Mouse (Mus musculus): ENCODE measurements around the gene Col4a3bp. TPM values are rescaled to one million over a fixed set of nuclear protein-coding genes. Genes with fewer than 3 reads are reported as not detected.

Gene Col4a3bp
- polyA plus RNA-seq (2015; fragmentation: Nextera tagmentation; extraction: Ambion mirVana), result 8.4 and 9.1 TPM in 2 replicates

DNA sequence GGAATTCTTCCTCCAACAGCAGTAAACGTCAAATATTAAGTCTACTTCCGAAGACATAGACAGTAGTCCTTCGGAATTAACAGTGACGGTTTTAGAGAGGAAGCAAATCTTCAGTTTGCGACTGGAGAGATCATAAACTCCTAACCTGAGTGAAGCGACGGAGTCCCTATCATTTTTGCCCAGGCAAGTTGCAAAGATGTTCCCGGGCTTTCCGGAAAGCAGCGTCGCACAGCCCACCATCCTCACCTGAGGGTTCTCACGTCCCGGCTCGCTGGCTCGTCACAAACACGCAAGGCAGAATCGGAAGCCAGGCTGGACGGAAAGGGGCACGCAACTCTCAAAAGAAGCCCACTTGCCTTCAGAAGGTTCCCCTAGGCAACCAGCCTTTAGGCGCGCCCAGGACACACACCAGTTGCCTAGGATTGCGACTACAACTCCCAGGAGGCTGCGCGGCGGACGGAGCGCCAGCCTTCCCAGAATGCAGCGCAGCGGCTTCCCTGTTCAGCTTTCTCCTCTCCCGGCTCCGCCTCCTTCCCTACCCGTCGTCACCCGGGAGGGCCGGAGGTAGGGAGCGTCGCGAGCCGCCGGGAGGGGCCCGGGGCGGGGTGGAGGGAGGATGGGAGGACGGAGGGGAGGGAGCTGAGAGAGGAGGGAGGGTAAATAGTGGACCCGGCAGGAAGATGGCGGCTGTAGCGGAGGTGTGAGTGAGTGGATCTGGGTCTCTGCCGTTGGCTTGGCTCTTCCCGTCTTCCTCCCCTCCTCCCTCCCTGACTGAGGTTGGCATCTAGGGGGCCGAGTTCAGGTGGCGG lies at the start of gene Col4a3bp, which contains the start of gene Polk:
Gene Col4a3bp (plus strand): TSS at position 538 of the 809 bp plus-strand sequence.
Gene Polk (minus strand): TSS at position 499 of the 809 bp plus-strand sequence.
- ATAC-seq (ENCODE audit: low FRiP score, low read depth), result peak; percentile 99
- H3K4me1 ChIP-seq (replicated peaks), result peaks cover 11% of the 10 kb centered on the region
- no peaks in the 10 kb centered on the region for H3K36me3 ChIP-seq
- H3K9me3 ChIP-seq, result no peaks in the 10 kb centered on the region
- WGBS, result under 1% methylated on average over 37 of the region's 50 CpGs
- peak within 1 kb of the TSS; percentile 97 for H3K27ac ChIP-seq (replicated peaks)
- peak within 1 kb of the TSS; percentile 94 for H3K9ac ChIP-seq
- H3K4me2 ChIP-seq, result peak within 1 kb of the TSS; percentile 80
- peak within 1 kb of the TSS; percentile 97 for H3K4me3 ChIP-seq
- H3K27me3 ChIP-seq, result no peaks in the 10 kb centered on the region

DNA sequence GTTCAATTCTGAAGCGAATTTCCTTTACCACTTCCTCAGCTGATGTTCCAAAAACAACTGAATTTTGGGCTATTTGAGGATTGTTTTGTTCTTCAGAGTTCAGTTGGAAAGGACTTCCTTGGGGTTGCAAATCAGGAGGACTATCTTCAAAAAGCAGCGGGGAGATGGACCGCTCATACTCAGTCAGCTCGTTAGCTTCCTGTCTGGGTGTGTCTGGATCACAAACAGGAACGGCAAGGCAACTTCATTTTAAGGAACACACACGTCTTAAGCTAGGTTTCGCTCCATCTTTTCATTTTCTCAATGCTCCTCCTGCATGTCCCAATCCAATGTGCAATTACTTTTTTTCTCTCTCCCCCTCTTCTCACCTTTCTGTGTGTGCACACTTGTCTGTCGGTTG lies 45.8 kb upstream of the Col4a3bp start:
- no peak overlapping the region for H3K4me2 ChIP-seq
- WGBS, result 87% methylated on average over 8 of the region's 8 CpGs
- no peaks in the 10 kb centered on the region for H3K9me3 ChIP-seq
- H3K27me3 ChIP-seq, result no peaks in the 10 kb centered on the region
- ATAC-seq (ENCODE audit: low FRiP score, low read depth), result no peak
- no peak overlapping the region for H3K4me3 ChIP-seq
- no peaks in the 10 kb centered on the region for H3K36me3 ChIP-seq
- H3K4me1 ChIP-seq (replicated peaks), result no peaks in the 10 kb centered on the region
- no peak overlapping the region for H3K27ac ChIP-seq (replicated peaks)
- H3K9ac ChIP-seq, result no peak overlapping the region

DNA sequence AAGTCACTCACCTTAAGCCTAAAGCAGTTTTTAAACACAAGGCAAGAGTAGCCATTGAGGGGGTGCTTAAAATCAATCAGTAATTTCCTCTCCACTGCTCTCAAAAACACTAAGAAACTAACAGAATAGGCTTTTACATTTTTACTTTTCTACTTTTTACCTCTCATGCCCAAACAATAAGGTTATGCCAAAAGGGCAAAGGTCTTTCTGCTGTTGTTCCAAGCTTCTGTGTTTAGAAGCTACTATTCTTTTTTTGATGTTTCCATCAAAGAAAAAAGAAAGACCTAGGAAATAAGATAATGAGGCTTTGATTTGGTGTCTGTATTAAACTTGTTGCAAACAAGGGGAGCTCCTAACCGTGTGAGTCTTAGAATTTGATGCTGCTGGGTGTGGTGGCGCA lies 42.5 kb upstream of the Col4a3bp start:
- H3K4me3 ChIP-seq, result no peak overlapping the region
- 80% methylated on average over 2 of the region's 2 CpGs for WGBS

DNA sequence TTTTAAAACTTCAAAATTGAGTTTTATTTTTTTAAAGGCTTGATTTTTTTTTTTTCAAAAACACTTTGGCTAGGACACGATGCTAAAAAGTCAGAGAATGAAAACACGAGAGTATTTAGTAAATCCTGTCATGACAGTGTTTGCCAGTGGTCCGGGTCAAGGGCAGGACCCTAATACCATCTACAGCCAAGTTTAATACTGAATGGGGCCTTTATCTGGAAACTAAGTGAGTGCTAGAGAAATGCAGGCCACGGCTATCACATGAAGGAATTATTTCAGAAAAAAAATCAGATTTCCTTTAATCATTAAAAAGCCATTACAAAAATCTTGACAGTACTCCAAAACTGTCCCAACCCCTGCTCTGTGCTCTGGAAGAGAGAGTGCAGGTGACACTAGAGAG lies 36.8 kb upstream of the Col4a3bp start:
- Histone ChIP-seq H3K4me3 (no peak overlapping the region), H3K4me2 (no peak overlapping the region), H3K27ac (replicated peaks) (no peak overlapping the region), H3K9me3 (no peaks in the 10 kb centered on the region), H3K27me3 (no peaks in the 10 kb centered on the region), H3K4me1 (replicated peaks) (no peaks in the 10 kb centered on the region), H3K36me3 (no peaks in the 10 kb centered on the region), H3K9ac (no peak overlapping the region)
- ATAC-seq (ENCODE audit: low FRiP score, low read depth), result no peak
- WGBS, result 82% methylated on average over 4 of the region's 4 CpGs

More for the DNA sequence above, 42.5 kb upstream of the Col4a3bp start:
- H3K4me2 ChIP-seq, result no peak overlapping the region
- H3K27ac ChIP-seq (replicated peaks), result no peak overlapping the region
- ATAC-seq (ENCODE audit: low FRiP score, low read depth), result no peak
- H3K27me3 ChIP-seq, result no peaks in the 10 kb centered on the region
- H3K36me3 ChIP-seq, result no peaks in the 10 kb centered on the region
- no peaks in the 10 kb centered on the region for H3K4me1 ChIP-seq (replicated peaks)
- no peaks in the 10 kb centered on the region for H3K9me3 ChIP-seq
- H3K9ac ChIP-seq, result no peak overlapping the region

DNA sequence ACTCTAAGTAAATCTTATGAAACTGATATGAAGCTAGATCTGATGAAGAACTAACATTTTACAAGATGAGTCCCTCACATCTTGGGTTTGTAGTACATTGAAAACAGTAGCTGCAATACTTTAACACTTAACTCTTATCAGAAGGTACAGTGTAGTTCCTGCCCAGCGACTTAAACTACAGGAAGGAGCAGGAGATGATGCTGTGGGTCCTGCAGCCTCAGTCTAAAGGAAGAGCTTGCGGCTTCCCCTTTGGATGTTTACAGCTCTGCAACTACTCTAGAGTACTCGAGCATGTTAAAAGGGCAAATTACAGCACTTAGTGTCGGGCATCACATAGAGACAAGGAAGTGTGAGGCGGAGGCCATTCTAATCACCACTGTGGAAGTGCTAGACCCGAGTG lies 36.1 kb upstream of the Col4a3bp start:
- Histone ChIP-seq H3K4me1 (replicated peaks) (no peaks in the 10 kb centered on the region), H3K9ac (no peak overlapping the region), H3K27ac (replicated peaks) (no peak overlapping the region), H3K27me3 (no peaks in the 10 kb centered on the region), H3K36me3 (no peaks in the 10 kb centered on the region), H3K9me3 (no peaks in the 10 kb centered on the region), H3K4me3 (no peak overlapping the region), H3K4me2 (no peak overlapping the region)
- WGBS, result 86% methylated on average over 6 of the region's 6 CpGs
- no peak for ATAC-seq (ENCODE audit: low FRiP score, low read depth)

DNA sequence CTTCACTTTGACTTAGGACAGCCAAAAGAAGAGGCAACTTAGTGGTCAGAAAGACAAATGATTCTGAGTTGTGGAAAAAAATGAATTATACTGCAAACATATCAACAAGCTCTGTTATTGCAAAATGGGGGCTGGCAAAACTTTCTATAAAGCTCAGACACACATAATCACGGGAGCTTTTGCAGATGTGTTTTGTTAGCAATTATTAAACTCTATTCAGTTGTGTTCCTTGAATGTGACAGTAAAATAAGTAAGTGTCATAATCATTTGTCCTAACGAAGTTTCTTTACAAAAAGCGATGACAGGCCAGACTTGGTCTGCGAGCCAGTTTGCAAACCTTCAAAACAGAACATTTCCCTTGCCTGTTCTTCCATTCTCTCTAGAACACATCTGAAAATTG lies 34.9 kb upstream of the Col4a3bp start:
- Histone ChIP-seq H3K27me3 (no peaks in the 10 kb centered on the region), H3K27ac (replicated peaks) (no peak overlapping the region), H3K9me3 (no peaks in the 10 kb centered on the region), H3K4me3 (no peak overlapping the region), H3K36me3 (no peaks in the 10 kb centered on the region), H3K4me1 (replicated peaks) (no peaks in the 10 kb centered on the region), H3K4me2 (no peak overlapping the region), H3K9ac (no peak overlapping the region)
- 92% methylated on average over 4 of the region's 4 CpGs for WGBS
- no peak for ATAC-seq (ENCODE audit: low FRiP score, low read depth)

DNA sequence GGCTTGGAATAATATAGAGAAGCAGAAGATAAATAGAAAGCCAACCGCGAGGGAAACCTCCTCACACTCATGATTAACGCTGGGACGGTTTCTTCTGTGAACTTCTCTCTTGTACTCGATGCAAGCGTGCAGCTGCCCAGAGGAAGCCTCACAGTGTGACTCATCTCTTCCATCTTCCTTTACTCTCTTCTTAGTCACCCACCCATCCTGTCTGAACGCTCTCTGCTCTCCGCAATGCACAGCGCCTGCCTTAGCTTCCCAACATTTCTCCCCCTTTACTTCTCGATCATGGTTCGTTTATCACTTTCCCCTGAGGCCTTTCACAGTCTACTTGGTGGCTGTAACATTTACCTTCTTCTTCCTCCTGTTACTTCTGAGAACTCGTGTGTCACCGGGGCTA lies 31.8 kb upstream of the Col4a3bp start:
- no peak overlapping the region for H3K4me3 ChIP-seq
- no peak overlapping the region for H3K27ac ChIP-seq (replicated peaks)
- no peaks in the 10 kb centered on the region for H3K27me3 ChIP-seq
- no peaks in the 10 kb centered on the region for H3K4me1 ChIP-seq (replicated peaks)
- no peaks in the 10 kb centered on the region for H3K36me3 ChIP-seq
- WGBS, result 81% methylated on average over 13 of the region's 13 CpGs
- H3K9me3 ChIP-seq, result no peaks in the 10 kb centered on the region
- no peak overlapping the region for H3K4me2 ChIP-seq
- no peak for ATAC-seq (ENCODE audit: low FRiP score, low read depth)
- H3K9ac ChIP-seq, result no peak overlapping the region

DNA sequence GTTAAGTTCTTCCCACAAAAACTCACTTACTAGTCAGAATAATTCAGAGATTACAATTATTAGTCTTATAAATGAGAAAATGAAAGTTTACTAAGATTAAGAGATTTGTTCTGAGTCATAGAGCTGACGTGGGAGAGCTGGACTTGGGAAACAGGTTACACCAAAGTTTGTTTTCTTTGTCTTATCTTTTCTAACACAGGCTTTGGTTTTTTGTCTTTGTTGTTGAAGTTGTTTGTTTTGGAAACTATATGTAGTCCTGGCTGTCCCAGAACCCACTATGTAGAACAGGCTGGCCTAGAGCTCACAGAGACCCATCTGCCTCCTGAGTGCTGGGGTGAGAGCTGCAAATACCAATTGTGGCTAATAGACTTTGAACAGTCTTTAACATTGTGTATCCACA lies 31.2 kb upstream of the Col4a3bp start:
- Histone ChIP-seq H3K9me3 (no peaks in the 10 kb centered on the region), H3K4me1 (replicated peaks) (no peaks in the 10 kb centered on the region), H3K4me2 (no peak overlapping the region), H3K36me3 (no peaks in the 10 kb centered on the region), H3K4me3 (no peak overlapping the region), H3K27ac (replicated peaks) (no peak overlapping the region), H3K9ac (no peak overlapping the region), H3K27me3 (no peaks in the 10 kb centered on the region)
- WGBS, result 92% methylated on average over 1 of the region's 1 CpGs
- ATAC-seq (ENCODE audit: low FRiP score, low read depth), result no peak

DNA sequence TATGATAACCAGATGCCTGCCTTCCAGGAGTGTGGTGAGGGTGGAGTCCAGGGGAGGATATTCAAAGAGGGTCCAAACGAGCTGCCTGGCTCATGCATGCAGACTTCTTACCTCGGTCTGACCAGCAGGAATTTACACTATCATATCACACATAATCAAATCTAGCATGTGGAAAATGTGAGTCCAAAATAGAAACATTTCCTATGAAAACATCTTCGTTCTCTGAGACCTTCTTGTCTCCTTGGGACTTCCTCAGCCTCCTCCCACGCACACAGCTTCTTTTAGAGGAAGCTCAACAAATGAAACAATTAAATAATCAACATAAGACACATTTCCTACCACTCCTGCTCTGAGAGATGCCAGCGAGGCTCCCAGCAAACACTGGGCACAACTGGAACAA lies 30.5 kb upstream of the Col4a3bp start:
- Histone ChIP-seq H3K27ac (replicated peaks) (no peak overlapping the region), H3K4me2 (no peak overlapping the region)
- WGBS, result 80% methylated on average over 5 of the region's 5 CpGs

DNA sequence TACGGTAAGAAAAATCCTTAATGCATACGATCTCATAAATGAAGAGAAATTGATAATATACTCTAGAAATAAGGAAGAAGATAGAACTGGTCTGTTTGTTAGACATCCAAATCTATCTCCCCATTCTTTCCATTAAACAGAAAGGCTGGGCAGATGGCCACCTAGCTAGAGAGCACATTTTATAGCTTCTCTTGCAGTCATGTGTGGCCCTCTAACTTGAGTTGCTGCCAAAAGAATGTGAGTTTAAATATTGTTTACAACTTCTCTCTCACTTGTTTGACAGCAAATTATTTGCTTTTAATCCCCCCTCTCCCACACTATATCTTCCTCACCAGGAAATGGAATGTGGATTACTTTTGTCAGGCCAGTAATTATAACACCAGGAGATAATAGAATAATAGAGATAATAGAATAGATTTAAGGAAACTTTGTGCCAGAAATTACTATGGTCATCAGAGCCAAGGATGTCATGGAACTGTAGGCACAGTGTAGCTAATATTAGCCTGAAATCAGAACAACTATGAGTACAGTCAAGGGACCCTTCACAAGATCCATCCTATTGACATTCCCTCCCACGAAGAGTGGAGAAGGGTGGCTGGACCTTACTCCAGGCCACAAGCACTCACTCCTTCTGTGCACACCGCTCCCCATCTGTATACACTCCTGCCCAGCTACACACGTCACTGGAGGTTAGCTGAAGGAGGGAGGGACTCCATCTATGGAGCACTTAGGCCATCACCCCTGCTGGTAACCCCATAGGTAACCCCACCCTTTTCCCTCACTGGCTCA lies 28.1 kb upstream of the Col4a3bp start:
- no peak overlapping the region for H3K9ac ChIP-seq
- ATAC-seq (ENCODE audit: low FRiP score, low read depth), result no peak
- H3K4me1 ChIP-seq (replicated peaks), result no peaks in the 10 kb centered on the region
- H3K4me2 ChIP-seq, result no peak overlapping the region
- H3K27me3 ChIP-seq, result no peaks in the 10 kb centered on the region
- H3K9me3 ChIP-seq, result no peaks in the 10 kb centered on the region
- H3K27ac ChIP-seq (replicated peaks), result no peak overlapping the region
- no peak overlapping the region for H3K4me3 ChIP-seq
- WGBS, result 89% methylated on average over 5 of the region's 5 CpGs
- H3K36me3 ChIP-seq, result no peaks in the 10 kb centered on the region

More for the DNA sequence above, 30.5 kb upstream of the Col4a3bp start:
- Histone ChIP-seq H3K4me1 (replicated peaks) (no peaks in the 10 kb centered on the region), H3K36me3 (no peaks in the 10 kb centered on the region), H3K4me3 (no peak overlapping the region), H3K9me3 (no peaks in the 10 kb centered on the region), H3K9ac (no peak overlapping the region), H3K27me3 (no peaks in the 10 kb centered on the region)
- no peak for ATAC-seq (ENCODE audit: low FRiP score, low read depth)

DNA sequence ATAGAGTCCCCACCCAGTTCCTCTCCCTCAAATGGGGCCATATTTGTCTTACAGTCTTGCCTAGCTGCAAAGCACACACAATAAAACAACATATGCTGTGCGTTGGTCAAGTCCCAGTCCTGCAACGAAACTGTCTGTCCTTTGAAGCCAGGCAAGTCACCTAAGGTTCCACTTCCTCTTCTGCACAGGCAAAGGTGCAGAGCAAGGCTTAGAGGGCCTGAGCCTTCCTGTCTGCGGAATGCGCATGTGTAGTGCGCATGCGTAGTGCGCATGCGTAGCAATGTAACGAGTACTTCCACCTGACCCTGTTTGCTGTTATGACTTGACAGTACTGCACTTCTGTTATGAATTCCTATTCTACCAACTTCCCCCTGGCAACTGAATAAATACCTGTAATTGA lies 26.2 kb upstream of the Col4a3bp start:
- Histone ChIP-seq H3K27me3 (no peaks in the 10 kb centered on the region), H3K27ac (replicated peaks) (no peak overlapping the region), H3K4me2 (no peak overlapping the region), H3K36me3 (no peaks in the 10 kb centered on the region), H3K9me3 (no peaks in the 10 kb centered on the region), H3K4me1 (replicated peaks) (no peaks in the 10 kb centered on the region), H3K9ac (no peak overlapping the region), H3K4me3 (no peak overlapping the region)
- 96% methylated on average over 9 of the region's 9 CpGs for WGBS
- no peak for ATAC-seq (ENCODE audit: low FRiP score, low read depth)

DNA sequence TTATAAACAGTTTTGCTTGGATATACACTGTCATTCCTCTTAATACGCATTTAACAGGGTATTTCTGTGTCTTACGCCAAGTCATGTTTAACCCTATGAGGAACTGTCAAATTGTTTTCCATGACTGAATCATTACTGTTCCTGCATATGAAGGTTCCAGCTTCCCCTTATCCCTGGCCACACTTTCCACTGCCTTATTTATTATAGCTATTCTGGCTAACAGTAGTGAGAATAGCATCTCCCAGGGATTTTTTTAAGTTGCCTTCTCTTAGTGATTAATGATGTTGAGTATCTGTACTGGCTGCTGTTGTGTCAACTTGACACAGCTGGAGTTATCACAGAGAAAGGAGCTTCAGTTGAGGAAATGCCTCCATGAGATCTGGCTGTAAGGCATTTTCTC lies 25.1 kb upstream of the Col4a3bp start:
- no peaks in the 10 kb centered on the region for H3K27me3 ChIP-seq
- H3K9me3 ChIP-seq, result no peaks in the 10 kb centered on the region
- H3K36me3 ChIP-seq, result no peaks in the 10 kb centered on the region
- no peak overlapping the region for H3K9ac ChIP-seq
- ATAC-seq (ENCODE audit: low FRiP score, low read depth), result no peak
- WGBS, result 94% methylated on average over 2 of the region's 2 CpGs
- no peak overlapping the region for H3K4me2 ChIP-seq
- H3K4me1 ChIP-seq (replicated peaks), result no peaks in the 10 kb centered on the region
- no peak overlapping the region for H3K4me3 ChIP-seq
- no peak overlapping the region for H3K27ac ChIP-seq (replicated peaks)

Measured in hindbrain, embryonic 15.5 days (tissue).